Mouse (Mus musculus) embryonic facial prominence, embryonic 14.5 days (tissue): ENCODE results near the gene Slc18a2. TPM values are rescaled to one million over a fixed set of nuclear protein-coding genes. Genes with fewer than 3 reads are reported as not detected.
A peak's percentile ranks its signal among the peaks of the same experiment; 100 is the strongest.

Source experiments
- ATAC-seq: fragments of 200-750 bp; cut with Nextera tagmentation; 2 replicates; pipeline ENCODE4 v1.8.0; 2017; ENCODE audit warnings: low read depth, moderate number of reproducible peaks, moderate TSS enrichment
- DNase-seq: peaks from one replicate; pipeline ENCODE4 v3.0.0-alpha.2; 2015; ENCODE audit warnings: low spot score
- H3K27ac ChIP-seq: fragments of 300-500 bp; sonication (generic); replicated peaks from 2 replicates; pipeline ENCODE4 v1.5.1; 2014; ENCODE audit warnings: low read depth, mild to moderate bottlenecking, low read length, moderate library complexity
- H3K27me3 ChIP-seq: fragments of 300-500 bp; sonication (generic); replicated peaks from 2 replicates; pipeline ENCODE4 v1.6.1; 2014; ENCODE audit warnings: low read length; ENCODE audit not compliant: control insufficient read depth, insufficient read depth
- H3K36me3 ChIP-seq: fragments of 300-500 bp; sonication (generic); 2 replicates; pipeline ENCODE4 v1.6.1; 2014; ENCODE audit warnings: low read length, mixed read lengths; ENCODE audit not compliant: control insufficient read depth, insufficient read depth
- H3K4me1 ChIP-seq: fragments of 300-500 bp; sonication (generic); 2 replicates; pipeline ENCODE4 v1.6.1; 2014; ENCODE audit warnings: antibody characterized with exemption, low read length; ENCODE audit not compliant: control insufficient read depth, insufficient read depth
- H3K4me2 ChIP-seq: fragments of 300-500 bp; sonication (generic); 2 replicates; pipeline ENCODE4 v1.6.1; 2014; ENCODE audit warnings: low read depth, mild to moderate bottlenecking, low read length, moderate library complexity, mixed read lengths
- H3K4me3 ChIP-seq: fragments of 300-500 bp; sonication (generic); 2 replicates; pipeline ENCODE4 v1.5.1; 2014; ENCODE audit warnings: low read depth, mild to moderate bottlenecking, low read length
- H3K9ac ChIP-seq: fragments of 300-500 bp; sonication (generic); 2 replicates; pipeline ENCODE4 v1.6.1; 2014; ENCODE audit warnings: low read depth, mild to moderate bottlenecking, low read length, moderate library complexity, mixed read lengths
- H3K9me3 ChIP-seq: fragments of 300-500 bp; sonication (generic); 2 replicates; pipeline ENCODE4 v1.6.1; 2016; ENCODE audit warnings: low read length; ENCODE audit not compliant: control insufficient read depth
- WGBS: fragments of 180-500 bp; shearing (Covaris S2); extraction: QIAGEN DNeasy Blood & Tissue Kit; methylation state at CpG from one replicate; pipeline ENCODE4 v1.1.7; 2014; 5-methylcytosine and 5-hydroxymethylcytosine counted together
- polyA plus RNA-seq: library from polyadenylated mRNA; unstranded; fragments of >200 nt; fragmentation: Nextera tagmentation; extraction: Ambion mirVana; gene quantifications from 2 replicates; pipeline ENCODE4 v1.2.1, GENCODE M21; 2014

Slc18a2 gene
- polyA plus RNA-seq, result 7.9 and 9.0 TPM in 2 replicates

DNA sequence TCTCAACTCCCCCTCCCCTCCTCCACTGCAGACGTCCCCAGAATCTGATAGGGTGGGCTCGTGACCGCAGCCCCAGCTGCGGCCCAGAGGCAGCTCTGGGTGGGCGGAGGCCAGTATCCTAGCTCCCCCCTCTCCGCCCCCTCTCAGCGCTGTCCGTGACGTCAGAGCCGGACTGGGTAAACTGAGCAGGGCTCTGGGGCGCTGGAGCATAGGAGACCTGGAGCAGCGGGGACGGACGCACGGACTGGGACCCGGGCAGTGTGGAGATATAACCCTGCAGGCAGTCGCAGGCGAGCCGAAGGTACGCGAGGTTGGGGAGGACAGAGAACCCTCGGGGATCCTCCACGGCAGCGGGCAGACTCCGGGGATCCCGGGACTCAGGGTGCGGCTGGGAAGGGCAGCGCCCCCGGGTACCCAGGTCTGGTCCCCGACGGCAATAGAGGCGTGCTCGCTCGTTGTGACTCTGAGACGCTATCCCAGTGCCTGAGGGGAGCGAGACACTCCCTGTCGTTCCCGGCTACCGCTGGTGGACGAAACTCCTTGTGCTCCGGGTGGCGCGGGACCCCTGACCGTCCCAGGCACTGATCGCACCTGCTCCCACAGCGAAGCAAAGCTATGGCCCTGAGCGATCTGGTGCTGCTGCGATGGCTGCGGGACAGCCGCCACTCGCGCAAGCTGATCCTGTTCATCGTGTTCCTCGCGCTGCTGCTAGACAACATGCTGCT is at the start of gene Slc18a2:
Gene Slc18a2 (plus strand): TSS at position 179 of the 725 bp plus-strand sequence.
- no peaks in the 10 kb centered on the region for H3K9me3 ChIP-seq
- H3K27me3 ChIP-seq, result peaks cover 23% of the 10 kb centered on the region
- DNase-seq (peak; percentile 75), ATAC-seq (peak; percentile 79)
- H3K4me3 ChIP-seq, result peak within 1 kb of the TSS; percentile 37
- H3K36me3 ChIP-seq, result no peaks in the 10 kb centered on the region
- H3K4me1 ChIP-seq, result peaks cover 13% of the 10 kb centered on the region
- no peak within 1 kb of the TSS for H3K27ac ChIP-seq
- H3K4me2 ChIP-seq, result peak within 1 kb of the TSS; percentile 92
- WGBS, result under 1% methylated on average over 47 of the region's 55 CpGs
- H3K9ac ChIP-seq, result peak within 1 kb of the TSS; percentile 47

DNA sequence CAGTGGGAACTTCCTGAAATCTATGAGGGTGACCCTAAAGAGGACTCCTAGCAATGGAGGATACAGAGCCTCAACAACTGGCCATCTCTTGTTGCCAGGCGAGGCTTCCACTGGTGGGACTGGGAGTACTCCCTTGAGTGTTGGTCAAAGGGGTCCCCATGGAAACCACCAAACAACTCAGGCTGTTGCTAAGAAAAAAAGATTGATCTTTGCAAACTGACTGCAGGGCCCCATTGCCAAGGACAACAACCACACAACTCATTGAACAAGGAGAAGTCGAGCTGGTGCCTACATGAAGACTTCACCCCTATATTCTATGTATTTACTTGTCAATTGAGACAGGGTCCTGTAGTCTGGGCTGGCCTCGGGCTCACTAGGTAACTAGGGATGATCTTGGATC is 43.8 kb upstream of the Slc18a2 start:
- no peak overlapping the region for H3K9ac ChIP-seq
- no peak overlapping the region for H3K4me2 ChIP-seq
- no peak overlapping the region for H3K4me3 ChIP-seq
- no peaks in the 10 kb centered on the region for H3K27me3 ChIP-seq
- DNase-seq (no peak), ATAC-seq (no peak)
- H3K4me1 ChIP-seq, result no peaks in the 10 kb centered on the region
- WGBS, result 81% methylated on average over 3 of the region's 3 CpGs
- H3K36me3 ChIP-seq, result no peaks in the 10 kb centered on the region
- no peak overlapping the region for H3K27ac ChIP-seq
- H3K9me3 ChIP-seq, result no peaks in the 10 kb centered on the region

DNA sequence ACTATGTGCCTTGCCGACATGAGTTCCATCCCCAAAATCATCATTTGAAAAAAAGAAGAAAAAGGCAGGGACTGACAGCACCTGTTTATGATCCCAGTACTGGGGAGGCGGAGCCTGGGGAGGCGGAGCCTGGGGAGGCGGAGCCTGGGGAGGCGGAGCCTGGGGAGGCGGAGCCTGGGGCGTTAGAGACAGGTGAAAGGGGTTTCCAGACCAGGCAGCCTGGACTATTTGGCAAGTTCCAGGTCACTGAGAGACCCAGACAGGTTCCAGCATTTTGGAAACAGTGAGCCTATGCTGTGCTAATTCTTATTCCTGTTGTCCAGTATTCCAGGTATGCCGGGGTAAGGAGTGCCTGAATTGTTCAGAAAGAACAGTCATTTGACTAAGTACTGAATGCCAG is 41.7 kb upstream of the Slc18a2 start, which contains the start of gene Kcnk18:
Gene Kcnk18 (plus strand): TSS at position 224 of the 400 bp plus-strand sequence.
- no peaks in the 10 kb centered on the region for H3K36me3 ChIP-seq
- H3K4me3 ChIP-seq, result no peak within 1 kb of the TSS
- ATAC-seq (no peak), DNase-seq (no peak)
- no peak within 1 kb of the TSS for H3K27ac ChIP-seq
- H3K9me3 ChIP-seq, result no peaks in the 10 kb centered on the region
- 89% methylated on average over 8 of the region's 8 CpGs for WGBS
- no peak within 1 kb of the TSS for H3K9ac ChIP-seq
- no peaks in the 10 kb centered on the region for H3K27me3 ChIP-seq
- H3K4me1 ChIP-seq, result no peaks in the 10 kb centered on the region
- H3K4me2 ChIP-seq, result no peak within 1 kb of the TSS

DNA sequence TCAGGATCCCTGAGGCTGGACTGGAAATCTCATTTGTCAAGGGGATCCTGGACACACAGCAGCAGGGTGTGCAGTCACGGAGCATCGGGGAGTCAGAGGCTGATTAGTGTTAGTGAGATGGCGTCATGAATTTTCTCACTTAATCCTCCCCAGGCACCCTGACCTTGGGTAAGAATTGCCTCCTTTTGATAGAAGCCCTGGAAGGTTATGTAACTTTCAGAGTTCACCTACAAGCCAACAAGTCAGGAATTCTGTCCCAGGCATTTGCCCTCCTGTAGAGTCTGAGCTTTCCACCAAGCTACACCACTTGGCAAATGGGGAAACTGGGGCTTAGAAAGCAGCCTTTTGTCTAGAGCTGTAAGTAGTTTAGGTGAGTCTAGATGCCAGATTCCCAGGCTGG is 39.6 kb upstream of the Slc18a2 start:
- 74% methylated on average over 3 of the region's 3 CpGs for WGBS
- no peaks in the 10 kb centered on the region for H3K27me3 ChIP-seq
- H3K9ac ChIP-seq, result no peak overlapping the region
- H3K4me2 ChIP-seq, result no peak overlapping the region
- DNase-seq (no peak), ATAC-seq (no peak)
- no peak overlapping the region for H3K4me3 ChIP-seq
- H3K27ac ChIP-seq, result no peak overlapping the region
- no peaks in the 10 kb centered on the region for H3K9me3 ChIP-seq
- no peaks in the 10 kb centered on the region for H3K4me1 ChIP-seq
- H3K36me3 ChIP-seq, result no peaks in the 10 kb centered on the region

DNA sequence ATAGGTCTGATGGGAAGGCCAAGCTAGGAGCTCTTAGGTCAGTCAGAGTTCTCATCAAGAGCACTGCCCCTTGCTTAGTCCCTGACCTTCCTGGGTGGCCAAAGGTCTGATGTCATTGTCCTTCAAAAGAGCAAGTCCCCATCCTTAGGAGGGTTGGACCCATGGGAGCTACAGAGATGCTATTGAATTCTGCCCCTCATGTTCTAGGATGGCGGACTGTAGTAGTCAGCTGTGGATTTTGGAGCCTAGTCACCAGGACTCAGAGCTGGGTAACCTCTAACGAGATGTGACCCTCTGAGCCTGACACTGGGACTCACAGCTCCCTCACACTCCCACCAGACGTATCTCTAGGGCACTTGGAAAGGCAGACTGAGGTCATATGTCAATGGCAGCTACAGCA is 32.3 kb upstream of the Slc18a2 start:
- WGBS, result 59% methylated on average over 3 of the region's 3 CpGs
- H3K4me3 ChIP-seq, result no peak overlapping the region
- H3K36me3 ChIP-seq, result no peaks in the 10 kb centered on the region
- no peaks in the 10 kb centered on the region for H3K27me3 ChIP-seq
- H3K27ac ChIP-seq, result no peak overlapping the region
- no peak overlapping the region for H3K9ac ChIP-seq
- H3K9me3 ChIP-seq, result no peaks in the 10 kb centered on the region
- ATAC-seq, result no peak
- no peak for DNase-seq
- no peak overlapping the region for H3K4me2 ChIP-seq
- H3K4me1 ChIP-seq, result no peaks in the 10 kb centered on the region

DNA sequence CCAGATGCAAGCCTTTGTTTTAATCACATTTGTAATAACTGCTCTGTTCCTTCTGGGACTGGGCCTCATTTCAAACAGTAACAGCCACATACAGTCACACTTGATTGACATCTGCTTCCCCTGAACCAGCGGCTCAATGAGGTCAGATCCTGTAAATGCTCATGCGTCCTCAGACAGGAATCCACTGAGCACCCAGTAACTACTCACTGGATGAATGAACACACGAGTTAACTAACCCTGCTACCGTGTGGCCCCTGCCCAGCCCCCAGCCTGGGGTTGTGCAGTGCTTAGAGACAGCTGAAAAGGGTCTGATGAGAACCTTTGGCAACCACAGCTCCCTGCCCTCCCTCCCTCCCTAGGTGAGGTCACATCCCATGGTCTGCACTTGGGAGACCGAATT is 27.9 kb upstream of the Slc18a2 start:
- Histone ChIP-seq H3K4me1 (no peaks in the 10 kb centered on the region), H3K4me3 (no peak overlapping the region), H3K36me3 (no peaks in the 10 kb centered on the region), H3K27me3 (no peaks in the 10 kb centered on the region), H3K4me2 (no peak overlapping the region), H3K9me3 (no peaks in the 10 kb centered on the region), H3K9ac (no peak overlapping the region), H3K27ac (no peak overlapping the region)
- no peak for ATAC-seq
- no peak for DNase-seq
- 59% methylated on average over 5 of the region's 5 CpGs for WGBS

DNA sequence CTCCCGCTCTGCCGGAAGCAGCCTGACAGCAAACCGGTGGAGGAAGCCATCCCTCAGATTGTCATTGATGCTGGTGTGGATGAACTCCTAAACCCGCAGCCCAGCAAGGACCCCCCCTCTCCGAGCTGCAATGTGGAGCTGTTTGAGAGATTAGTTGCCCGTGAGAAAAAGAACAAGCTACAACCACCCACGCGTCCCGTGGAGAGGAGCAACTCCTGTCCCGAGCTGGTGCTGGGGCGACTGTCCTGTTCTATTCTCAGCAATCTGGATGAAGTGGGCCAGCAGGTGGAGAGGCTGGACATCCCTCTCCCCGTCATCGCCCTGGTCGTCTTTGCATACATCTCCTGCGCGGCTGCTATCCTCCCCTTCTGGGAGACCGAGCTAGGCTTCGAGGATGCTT is 25.7 kb upstream of the Slc18a2 start:
- H3K27ac ChIP-seq, result no peak overlapping the region
- DNase-seq (no peak), ATAC-seq (no peak)
- H3K9me3 ChIP-seq, result no peaks in the 10 kb centered on the region
- no peak overlapping the region for H3K9ac ChIP-seq
- no peaks in the 10 kb centered on the region for H3K27me3 ChIP-seq
- no peak overlapping the region for H3K4me3 ChIP-seq
- WGBS, result 84% methylated on average over 18 of the region's 18 CpGs
- H3K4me2 ChIP-seq, result no peak overlapping the region
- no peaks in the 10 kb centered on the region for H3K36me3 ChIP-seq
- no peaks in the 10 kb centered on the region for H3K4me1 ChIP-seq

DNA sequence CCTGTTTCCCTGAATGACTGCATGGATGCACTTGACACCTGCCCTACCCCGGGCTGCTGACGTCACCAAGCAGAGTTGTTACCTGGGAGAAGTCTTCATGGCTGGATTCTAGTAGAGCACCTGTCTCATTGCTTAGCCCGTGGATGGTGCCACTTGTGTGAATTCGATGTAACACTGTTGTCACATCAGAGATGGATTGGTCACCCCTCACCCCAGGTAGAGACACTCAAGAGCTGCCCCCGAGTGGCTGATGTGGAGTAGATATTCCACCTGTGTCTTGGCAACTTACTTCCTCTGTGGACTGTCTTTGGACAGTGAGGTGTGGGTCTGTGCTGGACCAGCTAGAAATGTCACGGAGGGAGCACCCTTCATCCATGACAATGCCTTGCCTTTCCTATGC is 24.6 kb upstream of the Slc18a2 start:
- Histone ChIP-seq H3K4me2 (no peak overlapping the region), H3K9me3 (no peaks in the 10 kb centered on the region), H3K4me1 (no peaks in the 10 kb centered on the region), H3K9ac (no peak overlapping the region), H3K4me3 (no peak overlapping the region), H3K36me3 (no peaks in the 10 kb centered on the region), H3K27me3 (no peaks in the 10 kb centered on the region), H3K27ac (no peak overlapping the region)
- DNase-seq (no peak), ATAC-seq (no peak)
- whole genome bisulfite sequencing, result 79% methylated on average over 6 of the region's 6 CpGs

DNA sequence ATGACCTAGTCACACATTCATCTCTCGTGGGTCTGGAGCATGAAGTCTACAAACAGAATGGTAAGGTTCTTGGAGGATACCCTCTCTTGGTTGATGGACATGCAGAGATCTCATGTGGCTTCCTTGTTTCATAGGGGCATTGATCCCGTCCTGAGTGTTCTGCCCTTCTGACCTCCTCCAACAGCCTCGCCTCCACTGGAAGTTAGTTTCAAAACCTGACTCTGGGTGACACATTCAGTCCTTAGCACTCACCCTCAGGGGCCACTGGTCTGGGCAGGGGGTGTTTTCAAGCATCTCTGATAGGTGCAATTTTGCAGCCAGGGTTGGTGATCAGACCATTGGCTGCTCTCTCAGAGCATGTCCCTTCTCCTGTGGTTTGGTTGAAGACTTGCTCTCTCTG is 22.1 kb upstream of the Slc18a2 start:
- Histone ChIP-seq H3K4me1 (no peaks in the 10 kb centered on the region), H3K9ac (no peak overlapping the region), H3K27ac (no peak overlapping the region), H3K36me3 (no peaks in the 10 kb centered on the region), H3K9me3 (no peaks in the 10 kb centered on the region), H3K4me2 (no peak overlapping the region), H3K4me3 (no peak overlapping the region), H3K27me3 (no peaks in the 10 kb centered on the region)
- WGBS, result 65% methylated on average over 3 of the region's 3 CpGs
- DNase-seq, result no peak
- ATAC-seq, result no peak
